Mouse (Mus musculus) neural tube, embryonic 11.5 days (tissue): ENCODE measurements at regions not wholly inside any gene's neighbourhood (a gene's known extent, or its start where the extent isn't known, plus 50 kb on each side); places are given as distances from the start of the nearest gene placed in this dataset.

ENCODE experiments used
- ATAC-seq: fragments of 200-750 bp; cut with Nextera tagmentation; 2 replicates; pipeline ENCODE4 v1.8.0; 2017; ENCODE audit warnings: moderate number of reproducible peaks, mild to moderate bottlenecking, moderate TSS enrichment, moderate library complexity; ENCODE audit not compliant: insufficient read depth, low FRiP score, low TSS enrichment
- DNase-seq: peaks from one replicate; pipeline ENCODE4 v3.0.0-alpha.2; 2015; ENCODE audit warnings: low spot score
- H3K27ac ChIP-seq: fragments of 300-500 bp; sonication (generic); 2 replicates; pipeline ENCODE4 v1.5.1; 2014; ENCODE audit warnings: low read depth, mild to moderate bottlenecking, low read length
- H3K27me3 ChIP-seq: fragments of 300-500 bp; sonication (generic); 2 replicates; pipeline ENCODE4 v1.6.1; 2014; ENCODE audit warnings: mild to moderate bottlenecking, low read length, mixed read lengths; ENCODE audit not compliant: control insufficient read depth, insufficient read depth
- H3K36me3 ChIP-seq: fragments of 300-500 bp; sonication (generic); 2 replicates; pipeline ENCODE4 v1.6.1; 2014; ENCODE audit warnings: mild to moderate bottlenecking, low read length, moderate library complexity, mixed read lengths; ENCODE audit not compliant: control insufficient read depth, insufficient read depth
- H3K4me1 ChIP-seq: fragments of 300-500 bp; sonication (generic); 2 replicates; pipeline ENCODE4 v1.6.1; 2014; ENCODE audit warnings: low read length, mixed read lengths; ENCODE audit not compliant: control insufficient read depth, insufficient read depth
- H3K4me2 ChIP-seq: fragments of 300-500 bp; sonication (generic); 2 replicates; pipeline ENCODE4 v1.6.1; 2014; ENCODE audit warnings: low read depth, mild to moderate bottlenecking, moderate library complexity
- H3K4me3 ChIP-seq: fragments of 300-500 bp; sonication (generic); 2 replicates; pipeline ENCODE4 v1.5.1; 2014; ENCODE audit warnings: low read depth, low read length
- H3K9ac ChIP-seq: fragments of 300-500 bp; sonication (generic); 2 replicates; pipeline ENCODE4 v1.6.1; 2014; ENCODE audit warnings: mild to moderate bottlenecking, low read length
- H3K9me3 ChIP-seq: fragments of 300-500 bp; sonication (generic); 2 replicates; pipeline ENCODE4 v1.6.1; 2016; ENCODE audit warnings: low read length; ENCODE audit not compliant: control insufficient read depth
- WGBS: fragments of 180-500 bp; shearing (Covaris S2); extraction: QIAGEN DNeasy Blood & Tissue Kit; methylation state at CpG from one replicate; pipeline ENCODE4 v1.1.7; 2014; 5-methylcytosine and 5-hydroxymethylcytosine counted together

- Histone ChIP-seq H3K36me3 (no peaks in the 10 kb centered on the region), H3K9me3 (no peaks in the 10 kb centered on the region), H3K4me2 (no peak overlapping the region), H3K9ac (no peak overlapping the region), H3K27me3 (no peaks in the 10 kb centered on the region), H3K27ac (no peak overlapping the region), H3K4me3 (no peak overlapping the region), H3K4me1 (no peaks in the 10 kb centered on the region)
- DNase-seq = no peak
- no peak for ATAC-seq
- 71% methylated on average over 4 of the region's 4 CpGs for WGBS
Measured at GRCm38 (mm10) chr14:58510790-58511189, 440.4 kb downstream of the Fgf9 start.

- 59% methylated on average over 4 of the region's 4 CpGs for WGBS
- no peaks in the 10 kb centered on the region for H3K4me1 ChIP-seq
Measured at GRCm38 (mm10) chr14:58509106-58509505, 438.8 kb downstream of the Fgf9 start.

GRCm38 (mm10) chr14:58506490-58506889 is 436.1 kb downstream of the Fgf9 start:
- Histone ChIP-seq H3K4me1 (no peaks in the 10 kb centered on the region), H3K27ac (no peak overlapping the region), H3K9me3 (no peaks in the 10 kb centered on the region), H3K4me3 (no peak overlapping the region), H3K36me3 (no peaks in the 10 kb centered on the region), H3K27me3 (no peaks in the 10 kb centered on the region), H3K4me2 (no peak overlapping the region), H3K9ac (no peak overlapping the region)
- DNase-seq (no peak), ATAC-seq (no peak)
- 87% methylated on average over 3 of the region's 3 CpGs for WGBS

More at GRCm38 (mm10) chr14:58509106-58509505, 438.8 kb downstream of the Fgf9 start:
- ATAC-seq (no peak), DNase-seq (no peak)
- Histone ChIP-seq H3K27me3 (no peaks in the 10 kb centered on the region), H3K9me3 (no peaks in the 10 kb centered on the region), H3K36me3 (no peaks in the 10 kb centered on the region), H3K9ac (no peak overlapping the region), H3K4me3 (no peak overlapping the region), H3K27ac (no peak overlapping the region), H3K4me2 (no peak overlapping the region)

- no peaks in the 10 kb centered on the region for H3K9me3 ChIP-seq
- H3K27ac ChIP-seq = no peak overlapping the region
- no peaks in the 10 kb centered on the region for H3K36me3 ChIP-seq
- no peak for DNase-seq
- no peak overlapping the region for H3K4me3 ChIP-seq
- ATAC-seq = no peak
- H3K9ac ChIP-seq = no peak overlapping the region
- no peaks in the 10 kb centered on the region for H3K4me1 ChIP-seq
- no peaks in the 10 kb centered on the region for H3K27me3 ChIP-seq
- H3K4me2 ChIP-seq = no peak overlapping the region
Measured at GRCm38 (mm10) chr14:58505841-58506240, 435.5 kb downstream of the Fgf9 start.

- WGBS = 93% methylated on average over 8 of the region's 8 CpGs
- H3K4me3 ChIP-seq = no peak overlapping the region
- H3K27ac ChIP-seq = no peak overlapping the region
- no peak overlapping the region for H3K9ac ChIP-seq
- no peak overlapping the region for H3K4me2 ChIP-seq
- no peaks in the 10 kb centered on the region for H3K4me1 ChIP-seq
- H3K36me3 ChIP-seq = no peaks in the 10 kb centered on the region
- no peak for ATAC-seq
- no peaks in the 10 kb centered on the region for H3K27me3 ChIP-seq
- DNase-seq = no peak
- H3K9me3 ChIP-seq = no peaks in the 10 kb centered on the region
Measured at GRCm38 (mm10) chr14:58502890-58503289, 432.5 kb downstream of the Fgf9 start.

GRCm38 (mm10) chr14:58500014-58500413 is 429.7 kb downstream of the Fgf9 start:
- no peaks in the 10 kb centered on the region for H3K27me3 ChIP-seq
- ATAC-seq (no peak), DNase-seq (no peak)
- no peaks in the 10 kb centered on the region for H3K36me3 ChIP-seq
- no peak overlapping the region for H3K4me2 ChIP-seq
- H3K4me1 ChIP-seq = no peaks in the 10 kb centered on the region
- no peak overlapping the region for H3K27ac ChIP-seq
- no peak overlapping the region for H3K9ac ChIP-seq
- no peaks in the 10 kb centered on the region for H3K9me3 ChIP-seq
- 19% methylated on average over 2 of the region's 2 CpGs for WGBS
- H3K4me3 ChIP-seq = no peak overlapping the region

GRCm38 (mm10) chr14:58499501-58499900 is 429.2 kb downstream of the Fgf9 start:
- WGBS = 47% methylated on average over 6 of the region's 6 CpGs
- no peak overlapping the region for H3K9ac ChIP-seq
- H3K4me1 ChIP-seq = no peaks in the 10 kb centered on the region
- no peaks in the 10 kb centered on the region for H3K9me3 ChIP-seq
- H3K27me3 ChIP-seq = no peaks in the 10 kb centered on the region
- H3K27ac ChIP-seq = no peak overlapping the region
- H3K4me2 ChIP-seq = no peak overlapping the region
- H3K36me3 ChIP-seq = no peaks in the 10 kb centered on the region
- H3K4me3 ChIP-seq = no peak overlapping the region
- ATAC-seq (no peak), DNase-seq (no peak)

- Histone ChIP-seq H3K4me3 (no peak overlapping the region), H3K4me1 (no peaks in the 10 kb centered on the region), H3K27ac (no peak overlapping the region), H3K27me3 (no peaks in the 10 kb centered on the region), H3K9ac (no peak overlapping the region), H3K36me3 (no peaks in the 10 kb centered on the region), H3K9me3 (no peaks in the 10 kb centered on the region), H3K4me2 (no peak overlapping the region)
- ATAC-seq = no peak
- DNase-seq = no peak
- 90% methylated on average over 7 of the region's 7 CpGs for WGBS
Measured at GRCm38 (mm10) chr14:58499071-58499470, 428.7 kb downstream of the Fgf9 start.

- Histone ChIP-seq H3K4me2 (no peak overlapping the region), H3K27ac (no peak overlapping the region), H3K4me1 (no peaks in the 10 kb centered on the region), H3K36me3 (no peaks in the 10 kb centered on the region), H3K9ac (no peak overlapping the region), H3K27me3 (no peaks in the 10 kb centered on the region), H3K9me3 (no peaks in the 10 kb centered on the region), H3K4me3 (no peak overlapping the region)
- 92% methylated on average over 3 of the region's 3 CpGs for WGBS
- no peak for ATAC-seq
- DNase-seq = no peak
Measured at GRCm38 (mm10) chr14:58496902-58497301, 426.6 kb downstream of the Fgf9 start.
